Mouse (Mus musculus): ENCODE measurements around the gene Tacstd2. TPM values are rescaled to one million over a fixed set of nuclear protein-coding genes. Genes with fewer than 3 reads are reported as not detected.

Tacstd2 gene
- polyA plus RNA-seq (2015; fragmentation: Nextera tagmentation; extraction: Ambion mirVana) = 0.69 and 2.3 TPM in 2 replicates

DNA sequence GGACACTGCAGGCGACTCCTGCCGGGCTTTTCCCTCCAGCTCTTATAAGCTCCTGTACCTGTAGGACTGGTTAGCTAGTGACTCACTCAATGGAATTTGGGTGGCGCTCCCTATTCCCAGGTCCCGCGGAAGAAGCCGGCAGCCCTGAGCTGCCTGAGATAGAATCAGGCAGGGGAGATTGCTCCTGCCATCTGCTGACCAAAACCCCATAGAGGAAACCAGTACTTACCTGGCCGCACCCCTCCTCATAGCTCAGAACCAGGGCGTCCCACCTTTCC lies at the start of gene Tacstd2:
Gene Tacstd2 (minus strand): TSS at position 20 of the 278 bp plus-strand sequence.

DNA sequence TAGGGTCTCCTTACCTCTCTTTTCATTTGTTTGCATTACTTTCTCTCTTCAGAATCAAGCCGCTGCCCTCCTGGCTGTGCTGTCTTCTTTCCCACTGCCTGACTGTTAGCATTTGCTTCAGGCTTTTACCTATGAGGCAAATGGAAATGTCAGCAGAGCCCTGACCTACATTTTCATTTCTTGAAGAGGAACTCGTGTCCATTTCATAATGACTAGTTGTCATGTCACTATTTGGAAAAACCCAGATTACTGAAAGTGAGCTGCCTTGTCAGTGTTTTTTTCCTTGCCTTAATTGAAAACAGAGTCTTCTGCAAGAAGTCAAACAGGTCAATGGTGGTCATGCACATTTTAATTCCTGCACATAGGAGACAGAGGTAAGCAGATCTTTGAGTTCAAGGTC lies 43.8 kb downstream of the Tacstd2 start, which contains the start of gene Il23r:
Gene Il23r (minus strand): TSS at position 101 of the 400 bp plus-strand sequence.

Other genes starting within 250 kb of the Tacstd2 start
- gene Il12rb2, start 159.6 kb downstream of the Tacstd2 start, polyA plus RNA-seq (2015; fragmentation: Nextera tagmentation; extraction: Ambion mirVana) = 0.10 and 0.11 TPM in 2 replicates
- gene Il23r, start 43.9 kb downstream of the Tacstd2 start, polyA plus RNA-seq (2015; fragmentation: Nextera tagmentation; extraction: Ambion mirVana) = 0.39 and 0.44 TPM in 2 replicates